Mouse (Mus musculus) lung, adult 2 months (tissue): ENCODE measurements at regions not wholly inside any gene's neighbourhood (a gene's known extent, or its start where the extent isn't known, plus 50 kb on each side); places are given as distances from the start of the nearest gene placed in this dataset.

Experiments used
- CTCF ChIP-seq: fragments of 200-500 bp; IDR thresholded peaks from 2 replicates; pipeline ENCODE4 v1.5.1; 2011; ENCODE audit warnings: mild to moderate bottlenecking, low read length, control low read depth; ENCODE audit not compliant: insufficient read depth
- POLR2A ChIP-seq: fragments of 200-500 bp; IDR thresholded peaks from 2 replicates; pipeline ENCODE4 v1.6.1; 2011; ENCODE audit warnings: low read depth, mild to moderate bottlenecking, control low read depth, low read length, borderline replicate concordance; ENCODE audit errors: extremely low read depth

DNA sequence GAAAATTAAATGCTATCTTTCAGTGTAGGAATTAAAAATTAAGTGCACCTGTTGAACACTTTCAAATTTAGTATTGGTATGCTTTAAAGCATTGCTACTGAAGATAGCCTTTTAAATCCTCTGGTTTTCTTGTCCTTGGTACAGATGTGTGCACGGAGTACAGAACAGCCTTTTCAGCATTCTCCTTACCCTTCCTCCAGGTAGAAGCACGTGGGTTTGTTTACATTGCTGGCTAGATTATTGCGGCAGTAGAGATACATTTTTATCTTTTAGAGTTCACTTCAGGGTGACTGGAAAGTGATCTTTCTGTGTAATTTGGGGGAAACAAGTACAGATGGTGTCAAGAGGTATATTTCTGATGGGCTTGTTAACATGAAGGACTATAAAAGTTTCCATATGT is 89.9 kb downstream of the Gm13691 start:
- no peak for TF ChIP-seq CTCF
- no peak for TF ChIP-seq POLR2A
